Mouse (Mus musculus) ES-Bruce4 (cell line): ENCODE results near the gene Ogt.

Experiments used
- EP300 ChIP-seq: IDR thresholded peaks from 2 replicates; pipeline ENCODE4 v1.6.1; 2011; ENCODE audit warnings: low read depth, low read length; ENCODE audit not compliant: insufficient read depth
- POLR2A ChIP-seq: IDR thresholded peaks from one replicate; pipeline ENCODE4 v1.8.1; 2011; ENCODE audit warnings: low read length; ENCODE audit not compliant: insufficient read depth

GRCm38 (mm10) chrX:101640194-101641160 lies 617 bp downstream of the Ogt start:
- TF ChIP-seq EP300 (no peak; the same call in 1 of the 2 replicates), POLR2A (peak; percentile 12)
